Mouse (Mus musculus) thymus, adult 2 months (tissue): ENCODE data around the gene Mad1l1.

Experiments used
- CTCF ChIP-seq: fragments of 200-500 bp; IDR thresholded peaks from 2 replicates; pipeline ENCODE4 v1.5.1; 2012; ENCODE audit warnings: mild to moderate bottlenecking, control low read depth, low read length, moderate library complexity, borderline replicate concordance; ENCODE audit not compliant: control insufficient read depth, poor library complexity, insufficient read depth; ENCODE audit errors: extremely low read depth
- POLR2A ChIP-seq: fragments of 200-500 bp; IDR thresholded peaks from 2 replicates; pipeline ENCODE4 v1.6.1; 2012; ENCODE audit warnings: mild to moderate bottlenecking, low read length, control low read depth, moderate library complexity; ENCODE audit not compliant: control insufficient read depth, poor library complexity, insufficient read depth; ENCODE audit errors: extremely low read depth

GRCm38 (mm10) chr5:140270976-140271685 lies 50.2 kb downstream of the Mad1l1 start:
- TF ChIP-seq POLR2A (0 out of 2 replicates have a peak, but pooled peaks have one; percentile 44), CTCF (no peak)
